Mouse (Mus musculus): ENCODE measurements around the gene Itgb3.

Itgb3 gene

GRCm38 (mm10) chr11:104582630-104583364 is 25.0 kb upstream of the Itgb3 start:
- DNase-seq (ENCODE audit: low spot score), result no peak

- no peak for DNase-seq (ENCODE audit: low spot score)
These were observed 22.3 kb upstream of the Itgb3 start for GRCm38 (mm10) chr11:104585495-104585894.

- DNase-seq (ENCODE audit: low spot score), result no peak
These were observed 19.9 kb upstream of the Itgb3 start for GRCm38 (mm10) chr11:104587904-104588303.

GRCm38 (mm10) chr11:104588513-104588912 is 19.3 kb upstream of the Itgb3 start:
- DNase-seq (ENCODE audit: low spot score), result no peak

GRCm38 (mm10) chr11:104589570-104589969 is 18.2 kb upstream of the Itgb3 start:
- DNase-seq (ENCODE audit: low spot score), result no peak

- peak; percentile 94 for DNase-seq (ENCODE audit: low spot score)
These were observed 17.7 kb upstream of the Itgb3 start for GRCm38 (mm10) chr11:104590148-104590547.

GRCm38 (mm10) chr11:104592066-104592835 is 15.5 kb upstream of the Itgb3 start:
- no peak for DNase-seq (ENCODE audit: low spot score)

- no peak for DNase-seq (ENCODE audit: low spot score)
These were observed 11.4 kb upstream of the Itgb3 start for GRCm38 (mm10) chr11:104596365-104596764.

- DNase-seq (ENCODE audit: low spot score), result no peak
These were observed 8.4 kb upstream of the Itgb3 start for GRCm38 (mm10) chr11:104599265-104599945.

- DNase-seq (ENCODE audit: low spot score), result no peak
These were observed 7.1 kb upstream of the Itgb3 start for GRCm38 (mm10) chr11:104600675-104601074.

GRCm38 (mm10) chr11:104604192-104604591 is 3.6 kb upstream of the Itgb3 start:
- no peak for DNase-seq (ENCODE audit: low spot score)

- no peak for DNase-seq (ENCODE audit: low spot score)
These were observed 585 bp downstream of the Itgb3 start for GRCm38 (mm10) chr11:104608249-104608920.

GRCm38 (mm10) chr11:104609033-104609684 is 1.4 kb downstream of the Itgb3 start:
- DNase-seq (ENCODE audit: low spot score), result no peak

- no peak for DNase-seq (ENCODE audit: low spot score)
These were observed 1.9 kb downstream of the Itgb3 start for GRCm38 (mm10) chr11:104609733-104610132.

GRCm38 (mm10) chr11:104611579-104612151 is 3.9 kb downstream of the Itgb3 start:
- DNase-seq (ENCODE audit: low spot score), result no peak

GRCm38 (mm10) chr11:104613551-104613950 is 5.8 kb downstream of the Itgb3 start:
- DNase-seq (ENCODE audit: low spot score), result no peak

GRCm38 (mm10) chr11:104614130-104614529 is 6.3 kb downstream of the Itgb3 start:
- DNase-seq (ENCODE audit: low spot score), result no peak

- DNase-seq (ENCODE audit: low spot score), result no peak
These were observed 8.4 kb downstream of the Itgb3 start for GRCm38 (mm10) chr11:104616182-104616581.

- DNase-seq (ENCODE audit: low spot score), result no peak
These were observed 10.9 kb downstream of the Itgb3 start for GRCm38 (mm10) chr11:104618638-104619076.

- DNase-seq (ENCODE audit: low spot score), result peak; percentile 64
These were observed 11.6 kb downstream of the Itgb3 start for GRCm38 (mm10) chr11:104619084-104620022.
